Mouse (Mus musculus) retina, postnatal 7 days (tissue): ENCODE measurements around the gene Drap1.

ENCODE experiments used
- DNase-seq: peaks from one replicate; pipeline ENCODE4 v3.0.0-alpha.2; 2012; ENCODE audit warnings: low read depth, low spot score

Drap1 gene

GRCm38 (mm10) chr19:5383326-5383725 lies 41.5 kb downstream of the Drap1 start:
- no peak for DNase-seq

- DNase-seq, result no peak
Observed at GRCm38 (mm10) chr19:5377446-5377845, 47.3 kb downstream of the Drap1 start.

GRCm38 (mm10) chr19:5374748-5375147 lies 50.0 kb downstream of the Drap1 start:
- no peak for DNase-seq

- DNase-seq, result no peak
Observed at GRCm38 (mm10) chr19:5374177-5374576, 50.6 kb downstream of the Drap1 start.
